Mouse (Mus musculus): ENCODE measurements around the gene B430306N03Rik.
"Not testable (repeated sequence)": the region's sequence is repeated elsewhere in the genome, so short reads cannot be mapped to it uniquely, and the experiment has no call there.

Gene B430306N03Rik

GRCm38 (mm10) chr17:48301792-48302191 lies 14.1 kb upstream of the B430306N03Rik start:
- no peak for DNase-seq (ENCODE audit: low spot score in 2 of 2)

DNA sequence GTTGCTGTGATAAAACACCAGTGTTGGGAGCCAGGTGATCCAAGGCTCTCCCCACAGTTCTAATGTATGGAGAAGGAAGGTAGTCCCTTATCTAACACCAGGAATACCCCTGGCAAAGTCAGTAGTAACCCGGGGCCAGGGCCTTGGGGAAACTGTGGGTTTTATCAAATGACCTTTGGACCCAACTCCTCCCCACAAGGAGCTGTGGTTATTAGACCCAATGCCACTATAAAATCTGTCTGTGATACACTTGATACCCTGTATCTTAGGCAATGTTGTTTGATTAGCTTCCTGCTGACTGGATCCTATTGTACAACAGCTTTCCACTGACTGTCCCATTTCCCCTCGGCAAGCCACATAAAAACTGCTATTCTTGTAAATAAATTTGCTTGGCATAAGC lies 3.8 kb upstream of the B430306N03Rik start:
- no peak for DNase-seq (ENCODE audit: low spot score in 2 of 2)

DNA sequence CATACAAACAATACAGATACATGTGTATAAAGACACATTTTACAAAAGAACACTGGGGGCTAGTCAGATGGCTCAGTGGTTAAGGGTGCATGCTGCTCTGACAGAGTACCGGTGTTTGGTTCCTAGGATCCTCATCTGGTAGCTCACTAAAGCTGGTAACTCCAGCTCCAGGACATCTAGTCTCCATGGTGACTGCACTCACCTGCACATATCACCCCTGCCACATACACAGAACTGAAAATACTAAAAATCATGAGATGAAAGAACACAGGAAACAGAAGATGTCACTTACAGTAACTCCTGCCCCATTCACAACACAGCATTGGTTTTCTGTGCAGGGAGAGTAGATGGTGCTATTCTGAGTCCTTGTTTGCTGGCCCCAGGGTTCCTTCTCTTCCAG lies 2.7 kb downstream of the B430306N03Rik start:
- DNase-seq (ENCODE audit: low spot score in 2 of 2) = no peak

GRCm38 (mm10) chr17:48321279-48321678 lies 5.3 kb downstream of the B430306N03Rik start:
- DNase-seq (ENCODE audit: low spot score in 2 of 2) = no peak

DNA sequence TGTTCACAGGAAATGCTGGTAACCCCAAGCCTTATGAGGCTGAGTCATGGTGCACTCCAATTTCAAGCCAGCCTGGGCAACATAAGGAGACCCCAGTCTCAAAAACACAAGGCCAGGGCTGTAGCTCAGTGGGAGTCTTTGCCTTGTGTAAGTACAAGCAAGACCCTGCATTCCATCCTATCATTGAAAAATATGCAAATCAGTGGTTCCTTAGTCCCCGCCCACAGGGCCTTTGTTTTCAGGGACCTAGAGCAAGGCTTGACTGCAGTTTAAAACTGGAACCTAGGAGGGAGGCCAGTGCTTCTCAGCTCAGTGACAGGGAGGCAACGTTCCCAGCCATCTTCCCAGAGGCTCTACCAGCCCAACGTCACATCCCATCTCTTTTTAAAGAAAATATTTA lies 7.3 kb downstream of the B430306N03Rik start:
- no peak for DNase-seq (ENCODE audit: low spot score in 2 of 2)

- DNase-seq (ENCODE audit: low spot score in 2 of 2) = peak in 1 of 2 experiments; percentile 30
These were observed 8.3 kb downstream of the B430306N03Rik start for GRCm38 (mm10) chr17:48324258-48324657.

- DNase-seq (ENCODE audit: low spot score in 2 of 2) = no peak
These were observed 9.2 kb downstream of the B430306N03Rik start for GRCm38 (mm10) chr17:48325093-48325492.

DNA sequence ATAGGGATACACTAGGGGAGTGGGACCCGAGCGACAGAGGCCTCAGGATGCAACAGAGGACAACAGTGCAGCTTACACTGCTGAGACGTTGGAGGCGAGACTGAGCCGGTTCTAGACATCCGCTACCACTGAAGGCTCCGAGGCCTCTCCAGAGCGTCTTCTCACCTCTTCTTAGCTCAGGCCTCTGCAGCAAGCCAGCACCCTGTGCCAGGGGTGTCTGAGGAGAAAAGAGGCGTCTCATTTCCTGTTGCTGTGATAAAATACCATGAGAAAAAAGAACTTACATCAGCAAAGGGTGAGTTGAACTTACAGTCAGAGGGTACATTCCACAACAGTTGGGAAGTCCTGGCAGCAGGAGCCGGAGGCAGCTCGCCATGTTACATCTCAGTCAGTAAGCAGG lies 9.7 kb downstream of the B430306N03Rik start:
- DNase-seq (ENCODE audit: low spot score in 2 of 2) = no peak

GRCm38 (mm10) chr17:48326656-48327055 lies 10.7 kb downstream of the B430306N03Rik start:
- no peak for DNase-seq (ENCODE audit: low spot score in 2 of 2)

DNA sequence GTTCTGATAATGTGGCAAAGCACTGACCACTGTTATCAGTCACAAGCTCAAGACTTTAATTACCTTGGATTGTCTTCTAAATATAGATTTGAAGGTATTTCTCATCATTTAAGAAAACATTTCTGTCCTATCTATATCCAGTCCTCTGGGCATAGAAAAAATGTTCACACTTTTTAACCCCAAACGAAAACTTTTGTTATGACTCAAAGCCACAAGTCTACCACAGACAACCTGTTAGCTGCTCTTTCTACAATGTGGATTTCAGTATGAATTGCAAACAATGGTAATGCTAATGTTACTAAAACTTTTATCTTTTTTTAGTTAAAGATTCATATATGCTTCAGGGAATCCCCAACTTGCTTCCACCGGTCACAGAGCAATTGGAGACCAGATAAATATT lies 16.6 kb downstream of the B430306N03Rik start:
- no peak for DNase-seq (ENCODE audit: low spot score in 2 of 2)

DNA sequence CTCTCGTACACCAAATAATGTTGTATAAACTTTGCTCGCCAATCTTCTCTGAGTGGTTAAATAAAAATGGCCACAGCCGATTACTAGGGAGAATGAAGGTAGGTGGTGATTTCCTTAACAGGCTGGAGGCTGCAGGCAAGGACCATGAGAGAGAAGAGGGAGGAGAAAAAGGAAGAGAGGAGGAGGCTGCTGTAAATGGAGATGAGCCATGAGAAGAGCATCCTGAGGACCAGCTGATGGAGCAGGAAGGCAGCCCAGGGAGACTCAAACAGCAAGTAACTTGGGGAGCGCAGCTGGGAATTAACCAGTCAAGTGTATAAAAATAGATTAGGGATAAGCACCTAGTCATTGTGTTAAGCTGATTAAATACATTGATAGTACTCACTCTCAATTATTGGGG lies 18.2 kb downstream of the B430306N03Rik start:
- DNase-seq (ENCODE audit: low spot score in 2 of 2) = no peak

DNA sequence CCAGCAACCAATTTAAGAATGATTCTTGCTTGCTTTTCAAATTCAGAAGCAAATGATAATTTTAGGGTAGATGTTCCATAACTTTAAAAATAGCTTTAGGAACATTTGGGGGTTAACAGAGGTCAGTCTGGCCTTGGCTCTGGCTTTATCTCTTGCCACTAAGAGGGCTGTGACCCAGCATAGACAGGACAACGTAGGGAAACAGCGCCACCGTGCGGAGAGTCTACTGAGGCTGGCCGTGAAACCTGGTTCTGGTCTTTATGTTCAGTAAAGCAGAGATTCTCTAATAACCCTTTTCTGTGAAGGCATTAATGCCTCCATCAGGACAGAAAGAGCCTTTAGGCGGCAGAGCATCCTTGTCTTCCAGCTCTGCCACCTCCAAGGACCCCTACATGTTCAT lies 20.9 kb downstream of the B430306N03Rik start:
- peak; percentile 87 to 94 for DNase-seq (ENCODE audit: low spot score in 2 of 2)

DNA sequence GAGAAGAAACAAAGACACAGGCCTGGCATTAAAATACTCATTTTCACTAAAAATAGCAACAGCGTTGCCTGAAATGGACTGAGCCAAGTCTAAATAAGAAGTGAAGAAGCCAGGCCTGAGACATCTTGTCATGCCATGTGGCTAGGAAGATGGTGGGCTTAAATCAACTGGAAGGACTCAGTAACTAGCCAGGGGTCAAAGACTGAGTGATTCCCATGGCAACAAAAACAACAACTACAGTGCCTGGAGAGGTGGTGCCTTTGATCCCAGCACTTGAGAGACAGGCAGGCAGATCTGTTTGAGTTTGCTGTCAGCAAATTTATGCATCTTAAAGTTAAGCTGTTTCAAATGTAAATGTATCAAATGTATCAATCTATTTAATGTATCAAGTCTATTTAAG lies 24.3 kb downstream of the B430306N03Rik start:
- no peak for DNase-seq (ENCODE audit: low spot score in 2 of 2)

DNA sequence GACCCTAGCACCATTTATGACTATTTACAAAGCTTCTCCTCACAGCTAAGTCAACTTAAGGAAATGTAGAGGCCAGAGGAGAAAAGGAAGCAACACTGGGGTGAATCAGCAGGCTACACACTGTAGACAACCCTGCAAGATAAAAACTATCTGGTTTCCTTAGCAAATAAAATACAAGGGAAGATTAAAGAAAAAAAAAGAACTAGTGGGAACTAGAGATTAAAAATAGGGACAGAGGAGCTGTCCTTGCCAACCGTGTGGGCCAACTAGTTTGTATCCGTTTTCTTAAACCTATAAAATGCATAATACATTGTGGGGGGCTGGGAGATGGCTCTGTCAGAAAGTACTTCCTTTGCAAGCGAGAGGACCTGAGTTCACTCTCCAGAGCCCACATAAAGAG lies 26.0 kb downstream of the B430306N03Rik start:
- DNase-seq (ENCODE audit: low spot score in 2 of 2) = no peak

GRCm38 (mm10) chr17:48343065-48343464 lies 27.1 kb downstream of the B430306N03Rik start:
- DNase-seq (ENCODE audit: low spot score in 2 of 2) = no peak

DNA sequence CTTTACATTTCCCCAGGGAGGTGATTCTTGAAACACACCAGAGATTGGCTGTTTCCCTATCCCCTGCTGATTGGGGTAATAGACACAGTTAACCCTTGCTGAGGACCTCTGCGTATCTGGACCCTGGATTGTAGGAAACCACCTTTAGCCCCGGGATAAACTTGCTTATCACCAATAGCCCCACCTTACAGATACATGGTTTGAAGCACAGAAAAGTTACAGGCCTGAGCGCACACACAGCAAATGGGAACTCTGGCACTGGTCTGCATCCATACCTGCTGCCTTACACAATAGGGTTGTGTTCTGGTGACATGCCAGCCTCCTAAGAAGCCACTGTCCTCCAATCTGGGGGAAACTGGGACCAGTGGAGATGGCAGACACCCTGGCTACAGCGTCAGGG lies 29.9 kb downstream of the B430306N03Rik start:
- DNase-seq (ENCODE audit: low spot score in 2 of 2) = no peak

- DNase-seq (ENCODE audit: low spot score in 2 of 2) = no peak
These were observed 30.3 kb downstream of the B430306N03Rik start, which contains the start of gene Trem2 for GRCm38 (mm10) chr17:48346231-48346630. Trem2 (plus strand) TSS chr17:48346401.

GRCm38 (mm10) chr17:48346834-48347233 lies 30.9 kb downstream of the B430306N03Rik start:
- DNase-seq (ENCODE audit: low spot score in 2 of 2) = no peak

GRCm38 (mm10) chr17:48347287-48347686 lies 31.3 kb downstream of the B430306N03Rik start:
- no peak for DNase-seq (ENCODE audit: low spot score in 2 of 2)

DNA sequence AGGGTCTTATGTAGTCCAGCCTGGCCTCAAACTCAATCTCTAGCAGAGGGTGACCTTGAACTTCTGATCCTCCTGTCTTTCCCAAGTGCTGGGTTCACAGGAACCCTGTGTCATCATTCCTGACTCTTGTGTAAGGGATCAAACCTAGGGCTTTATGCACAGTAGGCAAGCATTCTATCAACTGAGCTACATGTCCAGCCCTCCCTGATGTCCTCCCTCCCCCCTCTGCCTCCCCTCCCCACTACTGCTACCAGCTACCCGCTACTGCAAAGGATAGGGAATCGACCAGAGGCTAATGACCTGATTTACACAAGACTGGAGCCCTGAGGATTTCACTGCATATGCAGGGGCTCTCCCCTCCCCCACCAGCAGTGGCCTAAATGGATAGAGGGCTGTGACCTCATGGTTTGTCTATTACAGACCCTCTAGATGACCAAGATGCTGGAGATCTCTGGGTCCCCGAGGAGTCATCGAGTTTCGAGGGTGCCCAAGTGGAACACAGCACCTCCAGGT lies 34.8 kb downstream of the B430306N03Rik start:
- DNase-seq (ENCODE audit: low spot score in 2 of 2) = no peak

DNA sequence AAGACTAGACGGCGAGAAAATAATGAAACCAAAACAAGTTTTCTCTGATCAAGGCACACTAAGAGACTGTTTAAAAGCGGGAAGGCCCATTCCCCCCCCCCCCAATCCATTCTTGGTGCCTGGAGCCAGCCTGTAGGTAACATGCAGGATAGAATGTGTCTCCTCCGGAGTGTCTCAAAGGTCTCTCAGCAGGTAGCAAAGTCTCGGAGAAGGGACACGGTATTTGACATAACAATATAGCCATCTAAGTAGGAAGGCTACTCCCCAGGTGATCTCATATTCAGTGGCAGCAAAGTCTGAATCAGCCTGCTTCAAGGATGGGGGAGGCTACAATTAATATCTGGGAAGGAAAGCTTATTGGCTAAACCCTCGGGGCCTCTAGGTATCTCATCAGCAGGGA lies 37.0 kb downstream of the B430306N03Rik start:
- DNase-seq (ENCODE audit: low spot score in 2 of 2) = not testable (repeated sequence)

DNA sequence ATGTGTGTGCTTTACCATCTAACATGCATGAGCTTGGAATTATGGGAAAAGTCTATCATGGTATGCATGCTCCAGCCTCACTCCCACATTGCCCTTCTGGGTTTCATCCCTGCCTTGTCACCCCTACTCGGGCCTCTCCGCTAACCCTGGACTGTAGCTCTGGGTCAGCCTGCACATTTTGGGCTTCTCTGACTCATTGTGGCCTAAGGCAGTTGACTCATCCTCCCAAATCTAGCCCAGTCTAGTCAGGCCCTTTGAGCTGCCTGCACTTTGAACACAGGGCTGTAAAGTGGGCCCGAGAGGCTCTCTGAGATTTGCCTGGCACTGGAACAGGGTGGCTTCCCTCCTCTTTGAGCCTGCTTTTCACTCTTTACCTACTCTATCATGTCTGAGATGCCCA lies 39.9 kb downstream of the B430306N03Rik start:
- DNase-seq (ENCODE audit: low spot score in 2 of 2) = no peak

GRCm38 (mm10) chr17:48357892-48358291 lies 42.0 kb downstream of the B430306N03Rik start:
- DNase-seq (ENCODE audit: low spot score in 2 of 2) = no peak

DNA sequence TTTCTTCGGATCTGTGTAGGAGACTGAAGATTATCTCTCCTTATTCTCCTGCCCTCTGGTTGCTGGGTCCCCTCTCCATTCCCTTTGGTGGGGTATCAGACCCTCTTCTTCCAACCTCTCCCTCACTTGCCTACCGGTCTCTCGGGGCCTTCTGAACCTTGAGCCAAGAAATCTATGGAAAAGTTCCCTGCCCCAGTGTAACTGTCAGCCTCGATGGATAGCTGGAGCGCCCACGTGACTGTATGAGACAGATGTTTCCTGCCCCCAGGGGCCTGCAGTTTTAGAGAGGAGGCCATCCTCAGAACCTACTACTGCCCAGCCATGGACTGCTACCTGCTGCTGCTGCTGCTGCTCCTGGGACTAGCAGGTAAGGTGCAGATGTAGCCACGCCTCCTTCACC lies 43.7 kb downstream of the B430306N03Rik start, which contains the start of gene Treml1:
Treml1 (plus strand) TSS at position 301 of the 400 bp plus-strand sequence.
- no peak for DNase-seq (ENCODE audit: low spot score in 2 of 2)
